Mouse (Mus musculus): Measurements from ENCODE around the gene Gm8947.

GRCm38 (mm10) chr1:151158857-151159510 is 33.2 kb upstream of the Gm8947 start:
- TF ChIP-seq CTCF (IDR thresholded peaks at IDR 0.05; ENCODE audit: low read depth, low read length): no peak
- no peak for TF ChIP-seq POLR2A (IDR thresholded peaks at IDR 0.05; ENCODE audit: borderline replicate concordance, low read depth, low read length)
